Mouse (Mus musculus) embryonic facial prominence, embryonic 11.5 days (tissue): ENCODE data around the gene Bub3. TPM values are rescaled to one million over a fixed set of nuclear protein-coding genes. Genes with fewer than 3 reads are reported as not detected.

Experiments
- ATAC-seq: fragments of 200-750 bp; cut with Nextera tagmentation; replicated peaks from 2 replicates; pipeline ENCODE4 v1.8.0; 2017; ENCODE audit warnings: low read depth; ENCODE audit not compliant: insufficient number of reproducible peaks, low FRiP score, low TSS enrichment
- DNase-seq: peaks from one replicate; pipeline ENCODE4 v3.0.0-alpha.2; 2015; ENCODE audit warnings: low spot score
- H3K27ac ChIP-seq: fragments of 300-500 bp; sonication (generic); replicated peaks from 2 replicates; pipeline ENCODE4 v1.5.1; 2014; ENCODE audit warnings: mild to moderate bottlenecking, low read depth, low read length, control low read depth
- H3K27me3 ChIP-seq: fragments of 300-500 bp; sonication (generic); 2 replicates; pipeline ENCODE4 v1.6.1; 2014; ENCODE audit warnings: mild to moderate bottlenecking, low read length, moderate library complexity, mixed read lengths; ENCODE audit not compliant: control insufficient read depth, insufficient read depth
- H3K36me3 ChIP-seq: fragments of 300-500 bp; sonication (generic); replicated peaks from 2 replicates; pipeline ENCODE4 v1.6.1; 2014; ENCODE audit warnings: low read depth, mild to moderate bottlenecking, low read length, moderate library complexity, mixed read lengths; ENCODE audit not compliant: control insufficient read depth, insufficient read depth
- H3K4me1 ChIP-seq: fragments of 300-500 bp; sonication (generic); 2 replicates; pipeline ENCODE4 v1.6.1; 2014; ENCODE audit warnings: low read length, mixed read lengths; ENCODE audit not compliant: control insufficient read depth, insufficient read depth
- H3K4me2 ChIP-seq: fragments of 300-500 bp; sonication (generic); 2 replicates; pipeline ENCODE4 v1.6.1; 2014; ENCODE audit warnings: low read depth, mild to moderate bottlenecking, control low read depth, low read length, moderate library complexity
- H3K4me3 ChIP-seq: fragments of 300-500 bp; sonication (generic); 2 replicates; pipeline ENCODE4 v1.5.1; 2014; ENCODE audit warnings: low read depth, low read length, control low read depth
- H3K9ac ChIP-seq: fragments of 300-500 bp; sonication (generic); replicated peaks from 2 replicates; pipeline ENCODE4 v1.6.1; 2014; ENCODE audit warnings: mild to moderate bottlenecking, control low read depth, low read length
- H3K9me3 ChIP-seq: fragments of 300-500 bp; sonication (generic); replicated peaks from 2 replicates; pipeline ENCODE4 v1.6.1; 2016; ENCODE audit warnings: mild to moderate bottlenecking, low read length, inconsistent platforms, mixed read lengths; ENCODE audit not compliant: control insufficient read depth
- WGBS: fragments of 180-500 bp; shearing (Covaris S2); extraction: QIAGEN DNeasy Blood & Tissue Kit; methylation state at CpG from one replicate; pipeline ENCODE4 v1.1.7; 2014; 5-methylcytosine and 5-hydroxymethylcytosine counted together
- polyA plus RNA-seq: library from polyadenylated mRNA; unstranded; fragments of >200 nt; fragmentation: Nextera tagmentation; extraction: Ambion mirVana; gene quantifications from 2 replicates; pipeline ENCODE4 v1.2.1, GENCODE M21; 2014

The Bub3 gene
- polyA plus RNA-seq, 1 experiment from 2014 or later, result 281 TPM

GRCm38 (mm10) chr7:131544871-131545270 is 15.2 kb upstream of the Bub3 start:
- H3K4me3 ChIP-seq, result no peak overlapping the region
- H3K9ac ChIP-seq, result no peak overlapping the region
- no peak overlapping the region for H3K4me2 ChIP-seq
- H3K9me3 ChIP-seq, result no peaks in the 10 kb centered on the region
- H3K4me1 ChIP-seq, result peaks cover 10% of the 10 kb centered on the region
- H3K27ac ChIP-seq, result no peak overlapping the region
- no peaks in the 10 kb centered on the region for H3K36me3 ChIP-seq
- under 1% methylated on average over 5 of the region's 5 CpGs for WGBS
- no peak for ATAC-seq
- H3K27me3 ChIP-seq, result peaks cover 88% of the 10 kb centered on the region
- DNase-seq, result peak; percentile 20

- DNase-seq (no peak), ATAC-seq (no peak)
- Histone ChIP-seq H3K9me3 (no peaks in the 10 kb centered on the region), H3K27ac (no peak overlapping the region), H3K4me2 (no peak overlapping the region), H3K36me3 (no peaks in the 10 kb centered on the region), H3K4me1 (peaks cover 10% of the 10 kb centered on the region), H3K4me3 (no peak overlapping the region), H3K27me3 (peaks cover 89% of the 10 kb centered on the region), H3K9ac (no peak overlapping the region)
- WGBS, result 2% methylated on average over 13 of the region's 13 CpGs
Observed at GRCm38 (mm10) chr7:131545701-131546385, 14.2 kb upstream of the Bub3 start.

GRCm38 (mm10) chr7:131546423-131546822 is 13.6 kb upstream of the Bub3 start:
- Histone ChIP-seq H3K4me2 (no peak overlapping the region), H3K27ac (no peak overlapping the region), H3K27me3 (peaks cover 90% of the 10 kb centered on the region), H3K4me3 (no peak overlapping the region), H3K4me1 (peaks cover 10% of the 10 kb centered on the region), H3K36me3 (no peaks in the 10 kb centered on the region), H3K9ac (no peak overlapping the region), H3K9me3 (no peaks in the 10 kb centered on the region)
- no peak for DNase-seq
- ATAC-seq, result no peak
- 0% methylated on average over 2 of the region's 2 CpGs for WGBS

- DNase-seq, result no peak
- Histone ChIP-seq H3K4me3 (no peak overlapping the region), H3K27ac (no peak overlapping the region), H3K9me3 (no peaks in the 10 kb centered on the region), H3K27me3 (peaks cover 90% of the 10 kb centered on the region), H3K4me2 (no peak overlapping the region), H3K9ac (no peak overlapping the region), H3K36me3 (no peaks in the 10 kb centered on the region), H3K4me1 (peaks cover 6% of the 10 kb centered on the region)
- 3% methylated on average over 5 of the region's 5 CpGs for WGBS
- ATAC-seq, result no peak
Observed at GRCm38 (mm10) chr7:131547481-131547880, 12.5 kb upstream of the Bub3 start.

- H3K9me3 ChIP-seq, result no peaks in the 10 kb centered on the region
- ATAC-seq, result no peak
Observed at GRCm38 (mm10) chr7:131548473-131548872, 11.5 kb upstream of the Bub3 start, which contains the start of gene Hmx2. Gene Hmx2, plus strand, starts transcription at chr7:131548773.

GRCm38 (mm10) chr7:131551471-131551870 is 8.6 kb upstream of the Bub3 start:
- H3K27ac ChIP-seq, result no peak overlapping the region
- no peak overlapping the region for H3K4me2 ChIP-seq
- 2% methylated on average over 4 of the region's 4 CpGs for WGBS
- H3K36me3 ChIP-seq, result no peaks in the 10 kb centered on the region
- no peak overlapping the region for H3K9ac ChIP-seq
- H3K4me3 ChIP-seq, result no peak overlapping the region
- peaks cover 8% of the 10 kb centered on the region for H3K4me1 ChIP-seq
- DNase-seq (peak; percentile 14), ATAC-seq (no peak)
- no peaks in the 10 kb centered on the region for H3K9me3 ChIP-seq
- peaks cover 94% of the 10 kb centered on the region for H3K27me3 ChIP-seq

More at GRCm38 (mm10) chr7:131548473-131548872, 11.5 kb upstream of the Bub3 start, which contains the start of gene Hmx2:
- no peak within 1 kb of the TSS for H3K9ac ChIP-seq
- no peaks in the 10 kb centered on the region for H3K36me3 ChIP-seq
- H3K4me1 ChIP-seq, result no peaks in the 10 kb centered on the region; the same call in 1 of the 2 replicates
- H3K4me3 ChIP-seq, result no peak within 1 kb of the TSS
- 2% methylated on average over 3 of the region's 3 CpGs for WGBS
- no peak within 1 kb of the TSS for H3K27ac ChIP-seq
- H3K4me2 ChIP-seq, result no peak within 1 kb of the TSS
- no peak for DNase-seq
- H3K27me3 ChIP-seq, result peaks cover 90% of the 10 kb centered on the region

GRCm38 (mm10) chr7:131551931-131552741 is 7.9 kb upstream of the Bub3 start:
- DNase-seq (peak; percentile 23), ATAC-seq (no peak)
- no peak overlapping the region for H3K4me2 ChIP-seq
- no peak overlapping the region for H3K27ac ChIP-seq
- no peak overlapping the region for H3K9ac ChIP-seq
- no peak overlapping the region for H3K4me3 ChIP-seq
- no peaks in the 10 kb centered on the region for H3K9me3 ChIP-seq
- no peaks in the 10 kb centered on the region for H3K36me3 ChIP-seq
- H3K27me3 ChIP-seq, result peaks cover 94% of the 10 kb centered on the region
- peaks cover 8% of the 10 kb centered on the region for H3K4me1 ChIP-seq
- WGBS, result under 1% methylated on average over 42 of the region's 42 CpGs

- Histone ChIP-seq H3K9ac (no peak overlapping the region), H3K36me3 (no peaks in the 10 kb centered on the region), H3K9me3 (no peaks in the 10 kb centered on the region), H3K27me3 (peaks cover 95% of the 10 kb centered on the region), H3K4me3 (no peak overlapping the region), H3K4me1 (peaks cover 8% of the 10 kb centered on the region), H3K4me2 (no peak overlapping the region), H3K27ac (no peak overlapping the region)
- ATAC-seq (no peak), DNase-seq (no peak)
- 1% methylated on average over 5 of the region's 5 CpGs for WGBS
Observed at GRCm38 (mm10) chr7:131552781-131553180, 7.2 kb upstream of the Bub3 start.
